Mouse (Mus musculus): ENCODE measurements at regions not wholly inside any gene's neighbourhood (a gene's known extent, or its start where the extent isn't known, plus 50 kb on each side); places are given as distances from the start of the nearest gene placed in this dataset.

GRCm38 (mm10) chr1:176352706-176353105 lies 77.6 kb upstream of the Pld5 start:
- DNase-seq (ENCODE audit: low spot score): no peak
- Histone ChIP-seq H3K4me1 (0 out of 2 replicates have a peak, but pooled peaks cover 6% of the 10 kb centered on the region), H3K27ac (replicated peaks) (no peak overlapping the region), H3K27me3 (replicated peaks; ENCODE audit: low read depth, poor library complexity, severe bottlenecking) (no peaks in the 10 kb centered on the region), H3K4me3 (no peak overlapping the region), H3K36me3 (replicated peaks) (no peaks in the 10 kb centered on the region), H3K9me3 (no peaks in the 10 kb centered on the region)
- whole genome bisulfite sequencing: 74% methylated on average over 3 of the region's 3 CpGs

GRCm38 (mm10) chr1:176349909-176350495 lies 74.9 kb upstream of the Pld5 start:
- H3K4me1 ChIP-seq: 0 out of 2 replicates have a peak, but pooled peaks cover 2% of the 10 kb centered on the region
- no peak for DNase-seq (ENCODE audit: low spot score)
- WGBS: 62% methylated on average over 2 of the region's 2 CpGs
- no peak overlapping the region for H3K27ac ChIP-seq (replicated peaks)
- H3K36me3 ChIP-seq (replicated peaks): no peaks in the 10 kb centered on the region
- H3K27me3 ChIP-seq (replicated peaks; ENCODE audit: low read depth, poor library complexity, severe bottlenecking): no peaks in the 10 kb centered on the region
- no peak overlapping the region for H3K4me3 ChIP-seq
- no peaks in the 10 kb centered on the region for H3K9me3 ChIP-seq

- Histone ChIP-seq H3K36me3 (replicated peaks) (no peaks in the 10 kb centered on the region), H3K4me3 (no peak overlapping the region), H3K4me1 (no peaks in the 10 kb centered on the region), H3K27me3 (replicated peaks; ENCODE audit: low read depth, poor library complexity, severe bottlenecking) (no peaks in the 10 kb centered on the region), H3K9me3 (no peaks in the 10 kb centered on the region), H3K27ac (replicated peaks) (no peak overlapping the region)
- WGBS: 82% methylated on average over 3 of the region's 3 CpGs
- no peak for DNase-seq (ENCODE audit: low spot score)
Observed at GRCm38 (mm10) chr1:176348129-176348528, 73.0 kb upstream of the Pld5 start.

- H3K36me3 ChIP-seq (replicated peaks): no peaks in the 10 kb centered on the region
- H3K9me3 ChIP-seq: no peaks in the 10 kb centered on the region
- no peaks in the 10 kb centered on the region for H3K4me1 ChIP-seq
- no peak overlapping the region for H3K27ac ChIP-seq (replicated peaks)
- no peak overlapping the region for H3K4me3 ChIP-seq
- WGBS: 77% methylated on average over 3 of the region's 3 CpGs
- no peak for DNase-seq (ENCODE audit: low spot score)
- no peaks in the 10 kb centered on the region for H3K27me3 ChIP-seq (replicated peaks; ENCODE audit: low read depth, poor library complexity, severe bottlenecking)
Observed at GRCm38 (mm10) chr1:176331344-176331743, 56.2 kb upstream of the Pld5 start.
